Mouse (Mus musculus): ENCODE measurements around the gene Noxa1.

DNA sequence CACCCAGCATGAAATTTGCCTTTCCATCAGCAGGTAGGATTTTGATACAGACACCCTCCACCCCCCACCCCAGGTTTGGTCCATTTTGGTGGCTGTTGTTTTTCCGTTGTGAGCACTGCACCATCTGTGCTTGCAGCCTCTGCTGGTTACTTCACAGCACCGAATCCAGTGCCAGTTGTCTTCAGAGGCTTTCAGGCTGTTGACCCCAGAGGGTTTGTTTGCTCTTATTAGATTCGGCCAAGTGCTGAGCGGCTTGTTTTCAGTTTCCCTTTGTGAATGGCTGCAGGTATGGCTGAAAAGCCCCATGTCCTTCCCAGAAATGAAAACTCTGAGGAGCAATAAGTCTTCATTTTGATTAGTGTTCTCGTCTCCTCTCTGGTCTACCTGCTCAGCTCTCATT lies 54.9 kb downstream of the Noxa1 start:
- no peak for TF ChIP-seq CTCF (conservative IDR thresholded peaks at IDR 0.05 in 1 of 2, IDR thresholded peaks at IDR 0.05 in 1 of 2; ENCODE audit: low read depth in 2 of 2, low read length in 2 of 2)
- TF ChIP-seq UBTF (IDR thresholded peaks at IDR 0.05; ENCODE audit: low read depth, low read length): no peak
- no peak for TF ChIP-seq TBP (conservative IDR thresholded peaks at IDR 0.05; ENCODE audit: low read depth, low read length)
- TF ChIP-seq POLR2A (IDR thresholded peaks at IDR 0.05; ENCODE audit: low read depth, low read length): no peak

All from CH12.LX (cell line).